Mouse (Mus musculus) hindbrain, embryonic 11.5 days (tissue): ENCODE measurements around the gene Pate4. TPM values are rescaled to one million over a fixed set of nuclear protein-coding genes. Genes with fewer than 3 reads are reported as not detected.

ENCODE experiments used
- ATAC-seq: fragments of 200-750 bp; cut with Nextera tagmentation; 2 replicates; pipeline ENCODE4 v1.8.0; 2017; ENCODE audit warnings: mild to moderate bottlenecking, moderate TSS enrichment, moderate library complexity; ENCODE audit not compliant: low FRiP score
- DNase-seq: peaks from one replicate; pipeline ENCODE4 v3.0.0-alpha.2; 2015; ENCODE audit warnings: low spot score
- H3K27ac ChIP-seq: fragments of 300-500 bp; sonication (generic); 2 replicates; pipeline ENCODE4 v1.5.1; 2014; ENCODE audit warnings: mild to moderate bottlenecking, low read depth, low read length
- H3K27me3 ChIP-seq: fragments of 300-500 bp; sonication (generic); 2 replicates; pipeline ENCODE4 v1.6.1; 2014; ENCODE audit warnings: mild to moderate bottlenecking, low read length, moderate library complexity, mixed read lengths; ENCODE audit not compliant: control insufficient read depth, insufficient read depth
- H3K36me3 ChIP-seq: fragments of 300-500 bp; sonication (generic); 2 replicates; pipeline ENCODE4 v1.6.1; 2014; ENCODE audit warnings: mild to moderate bottlenecking, low read length, moderate library complexity, mixed read lengths; ENCODE audit not compliant: control insufficient read depth, insufficient read depth
- H3K4me1 ChIP-seq: fragments of 300-500 bp; sonication (generic); replicated peaks from 2 replicates; pipeline ENCODE4 v1.6.1; 2014; ENCODE audit warnings: low read length, mixed read lengths; ENCODE audit not compliant: control insufficient read depth, insufficient read depth
- H3K4me2 ChIP-seq: fragments of 300-500 bp; sonication (generic); replicated peaks from 2 replicates; pipeline ENCODE4 v1.6.1; 2014; ENCODE audit warnings: mild to moderate bottlenecking, low read depth, low read length
- H3K4me3 ChIP-seq: fragments of 300-500 bp; sonication (generic); 2 replicates; pipeline ENCODE4 v1.5.1; 2014; ENCODE audit warnings: low read depth, low read length
- H3K9ac ChIP-seq: fragments of 300-500 bp; sonication (generic); 2 replicates; pipeline ENCODE4 v1.6.1; 2014; ENCODE audit warnings: low read depth, low read length
- H3K9me3 ChIP-seq: fragments of 300-500 bp; sonication (generic); 2 replicates; pipeline ENCODE4 v1.6.1; 2016; ENCODE audit warnings: low read length; ENCODE audit not compliant: control insufficient read depth
- WGBS: fragments of 180-500 bp; shearing (Covaris S2); extraction: QIAGEN DNeasy Blood & Tissue Kit; methylation state at CpG from one replicate; pipeline ENCODE4 v1.1.7; 2014; 5-methylcytosine and 5-hydroxymethylcytosine counted together
- polyA plus RNA-seq: library from polyadenylated mRNA; unstranded; fragments of >200 nt; fragmentation: Nextera tagmentation; extraction: Ambion mirVana; gene quantifications from 2 replicates; pipeline ENCODE4 v1.2.1, GENCODE M21; 2014

Pate4 gene
- polyA plus RNA-seq, 1 experiment from 2014 or later, result not detected

DNA sequence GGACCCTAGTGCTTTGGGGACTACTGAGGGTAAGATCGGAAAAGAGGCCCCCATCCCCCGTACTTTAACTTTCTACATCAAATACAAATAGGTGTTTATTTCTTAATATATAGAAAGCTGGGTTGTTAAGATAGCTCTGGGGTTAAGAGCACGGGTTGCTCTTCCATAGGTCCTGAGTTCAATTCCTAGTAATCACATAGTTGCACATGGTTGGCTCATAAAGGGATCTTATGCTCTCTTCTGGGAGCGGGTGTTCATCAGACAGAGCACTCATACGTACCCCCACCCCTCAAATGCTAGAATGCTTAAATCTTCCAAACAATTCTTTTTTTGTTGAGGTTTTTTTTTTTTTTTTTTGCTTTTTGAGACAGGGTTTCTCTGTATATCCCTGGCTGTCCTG is 41.1 kb downstream of the Pate4 start:
- DNase-seq, result no peak
- Histone ChIP-seq H3K36me3 (no peaks in the 10 kb centered on the region; the same call in 1 of the 2 replicates), H3K9me3 (no peaks in the 10 kb centered on the region), H3K4me2 (peak overlapping the region; percentile 77), H3K27ac (peak overlapping the region; percentile 87; the same call in 1 of the 2 replicates), H3K9ac (peak overlapping the region; percentile 85), H3K4me1 (no peaks in the 10 kb centered on the region), H3K4me3 (peak overlapping the region; percentile 79), H3K27me3 (peaks cover 2% of the 10 kb centered on the region; the same call in 1 of the 2 replicates)
- peak; percentile 18; the same call in 1 of the 2 replicates for ATAC-seq
- 12% methylated on average over 5 of the region's 5 CpGs for WGBS

DNA sequence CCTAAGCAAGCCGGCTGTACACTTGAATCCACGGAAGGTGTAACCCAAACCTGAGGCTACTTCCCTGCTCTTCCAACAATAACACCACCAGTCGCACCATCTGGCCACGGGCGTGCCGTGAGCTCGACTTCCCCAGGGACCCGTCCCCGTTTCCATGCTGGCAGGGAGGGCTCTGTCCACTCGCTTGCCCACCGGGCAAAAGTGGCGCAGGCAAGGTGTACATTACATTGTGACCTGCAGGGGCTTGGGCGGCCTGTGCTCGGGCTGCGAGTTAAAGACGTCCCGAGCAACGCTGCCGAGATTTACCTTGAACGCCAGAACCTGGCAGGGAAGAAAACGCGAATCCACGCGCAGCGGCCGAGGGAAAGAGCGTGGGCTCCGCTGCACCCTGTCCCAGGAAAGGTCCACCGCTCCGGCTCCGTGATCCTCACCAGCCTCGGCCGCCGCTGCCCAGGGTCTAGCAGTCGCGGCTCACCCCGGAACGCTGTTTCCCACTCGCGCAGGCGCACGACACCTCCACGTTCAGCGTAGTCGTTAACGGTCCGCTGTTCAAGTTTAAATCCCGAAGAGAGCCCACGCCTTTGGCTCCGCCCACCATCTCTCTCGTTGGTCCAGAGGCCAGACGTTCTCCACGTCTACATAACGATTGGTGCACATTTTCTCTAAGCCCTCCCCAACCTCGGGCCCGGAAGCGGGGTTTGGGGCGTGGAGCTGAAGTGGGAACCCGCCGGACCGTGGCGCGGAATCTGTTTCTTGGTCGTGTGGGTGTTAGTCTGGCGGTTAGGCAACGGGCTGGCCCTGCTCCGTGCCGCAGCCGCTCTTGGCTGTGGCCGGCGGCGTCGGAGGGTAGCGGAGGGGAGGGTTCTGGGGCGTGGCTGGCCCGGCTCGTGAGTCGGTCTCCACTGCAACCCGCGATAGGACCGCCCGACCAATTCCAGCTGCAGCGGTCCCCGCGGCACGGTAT is 41.9 kb downstream of the Pate4 start, which contains the start of the genes Pate2 and Hyls1:
Pate2 (plus strand) TSS at position 714 of the 964 bp plus-strand sequence.
Hyls1 (minus strand) TSS at position 828 of the 964 bp plus-strand sequence.
- no peaks in the 10 kb centered on the region for H3K27me3 ChIP-seq
- DNase-seq (peak; percentile 95), ATAC-seq (peak; percentile 97)
- H3K4me1 ChIP-seq, result no peaks in the 10 kb centered on the region
- H3K9ac ChIP-seq, result peak within 1 kb of the TSS; percentile 85
- H3K9me3 ChIP-seq, result no peaks in the 10 kb centered on the region
- H3K27ac ChIP-seq, result peak within 1 kb of the TSS; percentile 87
- H3K36me3 ChIP-seq, result peaks cover 4% of the 10 kb centered on the region; the same call in 1 of the 2 replicates
- peak within 1 kb of the TSS; percentile 79 for H3K4me3 ChIP-seq
- H3K4me2 ChIP-seq, result peak within 1 kb of the TSS; percentile 77
- WGBS, result under 1% methylated on average over 86 of the region's 86 CpGs

DNA sequence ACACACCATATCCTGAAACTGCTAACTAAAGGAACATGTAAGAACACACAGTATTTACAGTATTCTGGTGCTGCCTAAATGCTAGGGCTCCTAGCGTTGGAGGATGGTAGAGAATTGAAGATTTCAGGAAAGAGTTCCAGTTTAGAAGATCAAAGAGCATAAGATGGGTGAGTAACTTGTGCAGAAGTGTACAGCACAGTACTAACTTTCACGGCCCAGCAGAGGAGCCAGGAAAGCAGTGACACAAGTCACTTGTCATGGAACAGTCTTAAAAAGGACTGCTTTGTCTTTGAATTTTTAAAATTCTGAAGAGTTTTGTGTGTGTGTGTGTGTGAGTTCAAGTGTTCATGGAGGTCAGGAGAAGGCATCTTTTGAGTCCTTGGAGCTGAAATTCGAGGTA is 43.7 kb downstream of the Pate4 start:
- no peak overlapping the region for H3K4me2 ChIP-seq
- no peak overlapping the region for H3K4me3 ChIP-seq
- no peak for ATAC-seq
- 81% methylated on average over 3 of the region's 3 CpGs for WGBS
- no peaks in the 10 kb centered on the region for H3K4me1 ChIP-seq
- H3K27ac ChIP-seq, result no peak overlapping the region
- H3K36me3 ChIP-seq, result peaks cover 4% of the 10 kb centered on the region; the same call in 1 of the 2 replicates
- H3K27me3 ChIP-seq, result no peaks in the 10 kb centered on the region
- no peak for DNase-seq
- no peaks in the 10 kb centered on the region for H3K9me3 ChIP-seq
- no peak overlapping the region for H3K9ac ChIP-seq

DNA sequence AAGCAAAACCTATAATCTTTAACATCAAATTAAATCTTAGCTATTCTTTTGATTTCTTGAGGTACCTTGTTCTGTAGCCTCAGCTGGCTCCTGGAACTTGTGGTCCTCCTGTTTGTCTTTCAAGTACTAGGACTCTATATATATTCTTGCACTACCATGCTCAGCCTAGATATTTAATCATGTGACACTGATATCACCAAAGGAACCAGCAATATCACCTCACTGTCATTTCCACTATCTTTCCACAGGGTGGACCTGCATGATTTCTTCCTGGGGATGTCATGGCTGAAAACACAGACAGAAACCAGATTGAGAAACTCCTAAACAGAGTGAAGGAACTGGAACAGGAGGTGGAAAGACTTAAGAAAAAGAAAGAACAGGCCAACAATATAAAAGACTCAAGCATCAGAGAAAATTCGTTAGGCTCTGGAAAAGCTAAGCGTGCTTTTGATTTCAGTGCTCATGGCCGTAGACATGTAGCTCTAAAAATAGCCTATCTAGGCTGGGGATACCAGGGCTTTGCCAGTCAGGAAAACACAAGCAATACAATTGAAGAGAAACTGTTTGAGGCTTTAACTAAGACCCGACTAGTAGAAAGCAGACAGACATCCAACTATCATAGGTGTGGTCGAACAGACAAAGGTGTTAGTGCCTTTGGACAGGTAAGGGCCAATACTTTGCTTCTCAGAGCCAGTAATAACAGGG is 47.1 kb downstream of the Pate4 start:
- Histone ChIP-seq H3K9me3 (no peaks in the 10 kb centered on the region), H3K4me1 (no peaks in the 10 kb centered on the region), H3K27ac (no peak overlapping the region), H3K9ac (no peak overlapping the region), H3K36me3 (peaks cover 6% of the 10 kb centered on the region), H3K27me3 (no peaks in the 10 kb centered on the region), H3K4me3 (no peak overlapping the region), H3K4me2 (no peak overlapping the region)
- 92% methylated on average over 5 of the region's 5 CpGs for WGBS
- DNase-seq, result no peak
- ATAC-seq, result no peak

DNA sequence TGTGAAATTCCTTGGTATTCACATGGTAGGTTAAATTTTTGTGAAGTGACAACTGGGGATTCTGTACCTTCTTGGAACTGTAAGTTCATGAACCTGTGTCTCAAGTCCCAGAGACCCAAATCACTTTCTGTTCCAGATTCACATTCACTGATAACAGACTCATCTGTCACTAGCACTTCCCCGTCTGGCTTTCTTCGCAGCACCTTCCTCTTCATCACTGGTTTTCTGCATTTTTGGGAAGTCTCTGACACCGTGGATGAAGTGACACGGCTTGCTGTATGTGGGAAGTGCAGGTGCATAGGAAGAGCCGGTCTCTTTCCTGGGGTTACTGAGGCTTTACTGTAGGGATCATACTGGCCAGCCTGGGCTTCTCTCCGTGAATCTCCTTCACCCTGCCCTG is 50.2 kb downstream of the Pate4 start:
- no peak for ATAC-seq
- H3K36me3 ChIP-seq, result peaks cover 6% of the 10 kb centered on the region
- WGBS, result 89% methylated on average over 6 of the region's 6 CpGs

DNA sequence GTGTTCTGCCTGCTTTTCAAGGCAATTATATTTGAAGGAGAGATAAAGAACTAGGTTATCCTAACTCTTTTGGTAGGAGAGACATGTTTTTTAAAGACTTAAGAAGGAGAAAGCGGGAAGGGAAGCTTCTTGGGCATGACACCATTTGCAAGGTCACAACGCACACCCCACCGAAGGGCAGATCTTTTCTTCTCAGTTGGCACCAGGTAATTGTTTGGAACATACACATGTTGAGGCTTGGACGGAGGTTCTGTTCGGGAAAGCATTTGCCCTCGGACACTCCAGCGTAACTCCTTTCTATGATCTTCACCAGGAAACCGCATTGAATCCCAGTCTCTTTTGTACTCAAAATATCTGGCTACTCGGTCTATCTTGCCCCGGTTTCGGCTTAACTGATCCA is 50.7 kb downstream of the Pate4 start:
- Histone ChIP-seq H3K9me3 (no peaks in the 10 kb centered on the region), H3K27ac (no peak overlapping the region), H3K9ac (no peak overlapping the region), H3K36me3 (peaks cover 6% of the 10 kb centered on the region), H3K4me1 (peaks cover 6% of the 10 kb centered on the region; the same call in 1 of the 2 replicates), H3K27me3 (peaks cover 2% of the 10 kb centered on the region; the same call in 1 of the 2 replicates), H3K4me3 (no peak overlapping the region), H3K4me2 (no peak overlapping the region)
- ATAC-seq (no peak), DNase-seq (no peak)
- 95% methylated on average over 11 of the region's 11 CpGs for WGBS

More for the DNA sequence above, 50.2 kb downstream of the Pate4 start:
- Histone ChIP-seq H3K4me1 (peaks cover 6% of the 10 kb centered on the region; the same call in 1 of the 2 replicates), H3K9ac (no peak overlapping the region), H3K9me3 (no peaks in the 10 kb centered on the region), H3K27ac (no peak overlapping the region), H3K27me3 (peaks cover 2% of the 10 kb centered on the region; the same call in 1 of the 2 replicates), H3K4me2 (no peak overlapping the region), H3K4me3 (no peak overlapping the region)
- DNase-seq, result no peak

DNA sequence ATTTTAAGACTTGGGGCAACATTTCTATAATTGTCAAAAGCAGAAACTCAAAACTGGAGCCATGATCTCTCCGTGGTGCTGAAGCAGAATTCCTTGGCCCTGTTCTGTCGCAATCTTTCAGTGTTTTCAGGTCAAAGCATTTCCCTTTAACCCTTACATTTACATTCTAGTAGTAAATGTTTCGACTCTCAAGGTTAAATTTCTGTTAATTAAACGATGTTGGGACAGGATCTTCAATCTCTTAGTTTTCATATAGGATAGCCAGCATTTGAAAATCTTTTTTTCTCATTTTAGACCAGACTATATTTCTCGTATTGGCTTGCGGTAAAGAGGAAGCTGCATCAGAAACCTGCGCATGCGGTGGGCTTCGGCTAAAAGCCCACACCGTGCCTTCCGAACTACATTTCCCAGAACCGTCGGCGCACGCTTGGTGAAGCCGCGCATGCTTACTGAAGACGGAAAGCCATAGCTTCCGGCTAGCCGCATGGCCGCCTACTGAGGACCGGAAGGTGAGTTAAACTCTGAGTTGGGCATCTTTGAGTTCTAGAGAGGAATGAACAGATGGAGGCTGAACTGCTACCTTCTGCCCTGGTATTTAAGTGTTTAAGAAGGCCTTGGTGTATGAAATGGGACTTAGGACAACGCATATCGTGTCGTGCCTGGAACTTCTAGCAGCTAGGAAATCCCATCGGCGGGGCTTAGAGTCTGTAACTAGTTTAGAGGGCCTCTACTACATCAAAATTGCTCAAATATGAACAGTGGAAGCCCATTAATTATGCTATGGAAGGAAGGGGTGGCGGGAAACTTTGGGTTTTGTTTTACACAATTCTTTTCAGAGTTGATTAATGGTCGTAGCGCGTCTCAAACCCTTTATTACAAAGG is 52.5 kb downstream of the Pate4 start:
- ATAC-seq, result peak; percentile 91
- peaks cover 3% of the 10 kb centered on the region for H3K36me3 ChIP-seq
- H3K27ac ChIP-seq, result 0 out of 2 replicates have a peak overlapping the region, but pooled peaks have one; percentile 33
- H3K4me3 ChIP-seq, result peak overlapping the region; percentile 67
- H3K9ac ChIP-seq, result peak overlapping the region; percentile 72
- H3K9me3 ChIP-seq, result no peaks in the 10 kb centered on the region
- WGBS, result 2% methylated on average over 31 of the region's 31 CpGs
- DNase-seq, result peak; percentile 94
- H3K4me1 ChIP-seq, result peaks cover 6% of the 10 kb centered on the region; the same call in 1 of the 2 replicates
- H3K4me2 ChIP-seq, result peak overlapping the region; percentile 88
- H3K27me3 ChIP-seq, result peaks cover 2% of the 10 kb centered on the region; the same call in 1 of the 2 replicates
